29 mouse cellular contexts compared by ENCODE assay signal in genomic region chr2:20516270-20516865, GRCm38 (mm10).
DNase-seq lines count a peak whose midpoint lies in the region; ATAC-seq and TF ChIP-seq lines count a peak whose summit lies in the region.
"Had no signal": no experiment of that assay in that cellular context is flagged by ENCODE, and none has a peak within 500 bp of the region (broad histone marks: within the 10 kb centered on the region; RNA-seq: fewer than 3 reads in every experiment).

No protein-coding gene starts in this region.

- TF ChIP-seq CTCF in E14TG2a.4 (conservative IDR thresholded peaks at IDR 0.05; ENCODE audit: low read length), result no peak
- TF ChIP-seq CTCF in forebrain, postnatal 0 days (IDR thresholded peaks at IDR 0.05; ENCODE audit: low read depth), result no peak

- DNase-seq in midbrain, embryonic 11.5 days (ENCODE audit: low spot score, missing footprints), result peak; percentile 41
- DNase-seq in midbrain, embryonic 14.5 days, result no peak
- DNase-seq in ES-CJ7 (ENCODE audit: low read depth, low spot score) (peak; percentile 70), ZHBTc4 (ENCODE audit: low read depth, low spot score) (peak; percentile 59)
- DNase-seq in lung, postnatal 10 days, result no peak
- DNase-seq in layer of hippocampus, postnatal 25 days (ENCODE audit: extremely low spot score in 1 of 2, low spot score in 1 of 2), result no peak
- no peak for DNase-seq in forebrain, postnatal 0 days
- DNase-seq: adrenal gland, postnatal 10 days; adrenal gland, postnatal 36 days; cerebellum, adult 11 months; cerebellum, adult 2 months; cerebellum, adult 9-11 months; cerebellum, postnatal 25 days; gastrocnemius, postnatal 10 days; gastrocnemius, postnatal 36 days; heart, postnatal 10 days; heart, postnatal 36 days had no signal

- no peak overlapping the region for H3K4me3 ChIP-seq in midbrain, embryonic 11.5 days (ENCODE audit: low read depth, low read length)
- no peak overlapping the region for H3K4me3 ChIP-seq in midbrain, embryonic 14.5 days (replicated peaks; ENCODE audit: low read depth, low read length)
- H3K4me3 ChIP-seq in E14TG2a.4 (replicated peaks; ENCODE audit: low read length), result peak overlapping the region; percentile 13
- H3K4me3 ChIP-seq in forebrain, postnatal 0 days (ENCODE audit: low read depth, low read length), result no peak overlapping the region
- H3K4me3 ChIP-seq: embryonic facial prominence, embryonic 12.5 days; embryonic facial prominence, embryonic 15.5 days; forebrain, embryonic 12.5 days; forebrain, embryonic 15.5 days; heart, embryonic 12.5 days; heart, embryonic 15.5 days; hindbrain, embryonic 10.5 days; hindbrain, embryonic 13.5 days had no signal

- H3K4me1 ChIP-seq in midbrain, embryonic 11.5 days (ENCODE audit: control insufficient read depth, insufficient read depth, low read length), result 0 out of 2 replicates have a peak, but pooled peaks cover 4% of the 10 kb centered on the region
- peaks cover 17% of the 10 kb centered on the region for H3K4me1 ChIP-seq in midbrain, embryonic 14.5 days (ENCODE audit: control insufficient read depth, insufficient read depth, low read length)
- peaks cover 48% of the 10 kb centered on the region for H3K4me1 ChIP-seq in E14TG2a.4 (replicated peaks; ENCODE audit: low read depth, low read length)
- 0 out of 2 replicates have a peak, but pooled peaks cover 2% of the 10 kb centered on the region for H3K4me1 ChIP-seq in forebrain, postnatal 0 days (ENCODE audit: insufficient read depth)

- no peak for ATAC-seq in midbrain, embryonic 11.5 days (ENCODE audit: low FRiP score)
- no peak for ATAC-seq in midbrain, embryonic 14.5 days (ENCODE audit: low FRiP score, low TSS enrichment)
- no peak for ATAC-seq in forebrain, postnatal 0 days
- ATAC-seq: CD4-positive, CD25-positive, alpha-beta regulatory T cell, adult 4 months; forebrain, embryonic 15.5 days; intestine, postnatal 0 days had no signal

- H3K4me2 ChIP-seq in midbrain, embryonic 11.5 days, result no peak overlapping the region
- no peak overlapping the region for H3K4me2 ChIP-seq in midbrain, embryonic 14.5 days (ENCODE audit: low read length)
- H3K4me2 ChIP-seq in forebrain, postnatal 0 days (ENCODE audit: low read depth), result no peak overlapping the region
- H3K4me2 ChIP-seq: embryonic facial prominence, embryonic 12.5 days; embryonic facial prominence, embryonic 15.5 days; forebrain, embryonic 12.5 days; forebrain, embryonic 15.5 days; heart, embryonic 12.5 days; heart, embryonic 15.5 days; hindbrain, embryonic 13.5 days had no signal

- H3K36me3 ChIP-seq in midbrain, embryonic 11.5 days (ENCODE audit: control insufficient read depth, insufficient read depth, low read length), result no peaks in the 10 kb centered on the region
- no peaks in the 10 kb centered on the region for H3K36me3 ChIP-seq in midbrain, embryonic 14.5 days (ENCODE audit: control insufficient read depth, insufficient read depth, low read length)
- H3K36me3 ChIP-seq in E14TG2a.4 (ENCODE audit: insufficient read depth, low read length), result no peaks in the 10 kb centered on the region
- no peaks in the 10 kb centered on the region for H3K36me3 ChIP-seq in forebrain, postnatal 0 days (ENCODE audit: insufficient read depth)
- H3K36me3 ChIP-seq: embryonic facial prominence, embryonic 12.5 days; embryonic facial prominence, embryonic 15.5 days; forebrain, embryonic 12.5 days; forebrain, embryonic 15.5 days; G1E; heart, embryonic 12.5 days; heart, embryonic 15.5 days; hindbrain, embryonic 10.5 days; hindbrain, embryonic 13.5 days had no signal

- WGBS in midbrain, embryonic 11.5 days, result 86% methylated on average over 8 of the region's 8 CpGs
- WGBS in midbrain, embryonic 14.5 days, result 95% methylated on average over 8 of the region's 8 CpGs
- 96% methylated on average over 8 of the region's 8 CpGs for WGBS in forebrain, postnatal 0 days

- no peak overlapping the region for H3K27ac ChIP-seq in midbrain, embryonic 11.5 days (ENCODE audit: low read depth, low read length)
- no peak overlapping the region for H3K27ac ChIP-seq in midbrain, embryonic 14.5 days (replicated peaks; ENCODE audit: low read depth, low read length)
- no peak overlapping the region for H3K27ac ChIP-seq in forebrain, postnatal 0 days (ENCODE audit: low read depth, low read length)
- H3K27ac ChIP-seq: embryonic facial prominence, embryonic 12.5 days; embryonic facial prominence, embryonic 15.5 days; forebrain, embryonic 12.5 days; forebrain, embryonic 15.5 days; heart, embryonic 15.5 days; hindbrain, embryonic 10.5 days; hindbrain, embryonic 13.5 days had no signal

- no peaks in the 10 kb centered on the region for H3K9me3 ChIP-seq in midbrain, embryonic 11.5 days (ENCODE audit: control insufficient read depth, low read length)
- H3K9me3 ChIP-seq in midbrain, embryonic 14.5 days (ENCODE audit: control insufficient read depth, low read length), result no peaks in the 10 kb centered on the region
- H3K9me3 ChIP-seq in E14TG2a.4 (ENCODE audit: low read length), result no peaks in the 10 kb centered on the region
- no peaks in the 10 kb centered on the region for H3K9me3 ChIP-seq in forebrain, postnatal 0 days (ENCODE audit: low read length)
- H3K9me3 ChIP-seq: embryonic facial prominence, embryonic 12.5 days; embryonic facial prominence, embryonic 15.5 days; forebrain, embryonic 12.5 days; forebrain, embryonic 15.5 days; G1E; heart, embryonic 12.5 days; heart, embryonic 15.5 days; hindbrain, embryonic 10.5 days; hindbrain, embryonic 13.5 days had no signal

- H3K9ac ChIP-seq in midbrain, embryonic 11.5 days (ENCODE audit: low read length), result no peak overlapping the region
- no peak overlapping the region for H3K9ac ChIP-seq in midbrain, embryonic 14.5 days (replicated peaks; ENCODE audit: low read length)
- H3K9ac ChIP-seq in forebrain, postnatal 0 days, result no peak overlapping the region
- H3K9ac ChIP-seq: embryonic facial prominence, embryonic 12.5 days; embryonic facial prominence, embryonic 15.5 days; forebrain, embryonic 12.5 days; forebrain, embryonic 15.5 days; heart, embryonic 12.5 days; heart, embryonic 15.5 days; hindbrain, embryonic 13.5 days had no signal

- H3K27me3 ChIP-seq in midbrain, embryonic 11.5 days (ENCODE audit: control insufficient read depth, insufficient read depth, low read length), result no peaks in the 10 kb centered on the region
- peaks cover 21% of the 10 kb centered on the region; the same call in 1 of the 2 replicates for H3K27me3 ChIP-seq in midbrain, embryonic 14.5 days (ENCODE audit: control insufficient read depth, insufficient read depth, low read length)
- H3K27me3 ChIP-seq in E14TG2a.4 (ENCODE audit: insufficient read depth, low read length), result no peaks in the 10 kb centered on the region
- no peaks in the 10 kb centered on the region for H3K27me3 ChIP-seq in forebrain, postnatal 0 days (ENCODE audit: insufficient read depth, low read length)
- H3K27me3 ChIP-seq: embryonic facial prominence, embryonic 12.5 days; embryonic facial prominence, embryonic 15.5 days; forebrain, embryonic 12.5 days; heart, embryonic 12.5 days; heart, embryonic 15.5 days had no signal

Comparison
In these comparisons a context has a peak if more than half of its experiments do, and no peak if none do; other contexts are left out.
1. DNase-seq: peak in midbrain, embryonic 11.5 days (single experiment), ES-CJ7 (single experiment) and ZHBTc4 (single experiment); none in midbrain, embryonic 14.5 days (single experiment), lung, postnatal 10 days (single experiment), layer of hippocampus, postnatal 25 days (0 of 2) and forebrain, postnatal 0 days (single experiment).